Mouse (Mus musculus): Measurements from ENCODE around the gene Fam208a.

DNA sequence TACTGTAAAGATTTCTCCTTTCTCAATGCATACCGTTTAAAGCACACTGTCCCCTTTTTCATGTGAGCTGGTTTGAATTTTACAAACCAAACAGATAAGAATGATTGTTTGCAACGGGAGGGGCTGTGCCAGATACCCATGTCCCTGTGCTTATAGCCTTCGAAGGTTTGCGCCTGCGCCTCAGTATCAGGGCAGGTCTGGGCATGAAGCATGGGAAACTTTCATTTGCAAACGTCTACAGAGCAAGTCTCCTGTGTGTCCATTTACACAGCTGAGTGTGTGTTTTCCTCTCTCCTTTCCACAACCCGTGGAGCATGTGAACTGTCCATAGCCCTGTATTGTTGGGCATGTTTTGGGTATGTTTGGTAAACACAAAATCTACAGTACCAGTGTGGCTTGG is 32.2 kb upstream of the Fam208a start:
- TF ChIP-seq CTCF (IDR thresholded peaks at IDR 0.05; ENCODE audit: extremely low read depth, insufficient read depth, insufficient read length, insufficient replicate concordance) (no peak), POLR2A (IDR thresholded peaks at IDR 0.05; ENCODE audit: low read depth, low read length) (no peak)

All from spleen, adult 2 months (tissue).